Mouse (Mus musculus): ENCODE data around the gene Dkk2. TPM values are rescaled to one million over a fixed set of nuclear protein-coding genes. Genes with fewer than 3 reads are reported as not detected.
"Not testable (repeated sequence)": the region's sequence is repeated elsewhere in the genome, so short reads cannot be mapped to it uniquely, and the experiment has no call there.

Gene Dkk2
- 11.0 and 11.1 TPM in 2 replicates for polyA plus RNA-seq (2015; fragmentation: Nextera tagmentation; extraction: Ambion mirVana)

DNA sequence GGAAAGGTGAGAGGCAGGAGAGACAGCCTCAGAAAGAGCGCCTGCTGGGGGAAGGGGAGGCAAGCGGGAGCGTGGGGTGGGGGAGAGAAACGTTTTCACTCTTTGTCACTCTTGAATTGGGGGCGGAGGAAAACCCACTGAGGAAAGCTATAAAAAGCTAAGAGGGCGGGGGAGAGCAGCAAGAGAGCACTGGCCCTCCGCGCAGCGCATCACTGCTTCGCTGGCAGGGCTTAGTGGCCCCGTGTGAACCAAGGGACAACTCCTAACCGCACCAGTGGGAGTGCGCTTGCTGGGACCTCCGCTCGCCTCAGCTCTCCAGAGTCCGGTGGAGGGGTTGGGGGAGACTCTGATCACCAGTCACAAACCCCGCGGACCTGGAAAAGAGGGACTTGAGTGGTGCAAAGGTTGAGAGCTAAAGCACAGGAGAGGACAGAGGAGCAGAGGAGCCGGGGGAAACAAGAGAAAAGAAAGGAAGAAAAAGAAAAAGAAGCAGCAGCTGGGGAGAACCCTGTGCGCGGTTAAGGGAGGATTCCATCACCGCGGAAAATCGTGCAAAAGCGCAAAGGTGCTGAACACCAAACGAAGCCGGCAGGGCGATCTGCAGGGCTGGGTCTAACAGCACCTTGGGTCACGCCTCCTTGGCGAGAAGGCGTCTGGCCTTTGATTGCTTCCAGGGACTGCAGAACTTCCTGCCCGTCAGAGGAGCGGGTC is at the start of gene Dkk2:
Dkk2 (plus strand) TSS at position 181 of the 711 bp plus-strand sequence.
- Histone ChIP-seq H3K36me3 (no peaks in the 10 kb centered on the region), H3K4me3 (replicated peaks) (peak within 1 kb of the TSS; percentile 44), H3K9ac (peak within 1 kb of the TSS; percentile 17), H3K9me3 (no peaks in the 10 kb centered on the region), H3K4me1 (replicated peaks) (peaks cover 19% of the 10 kb centered on the region; the same call in 1 of the 2 replicates), H3K27ac (peak within 1 kb of the TSS; percentile 23), H3K4me2 (replicated peaks) (peak within 1 kb of the TSS; percentile 86), H3K27me3 (replicated peaks) (peaks cover 18% of the 10 kb centered on the region)
- ATAC-seq: peak; percentile 62
- 1% methylated on average over 33 of the region's 33 CpGs for WGBS

DNA sequence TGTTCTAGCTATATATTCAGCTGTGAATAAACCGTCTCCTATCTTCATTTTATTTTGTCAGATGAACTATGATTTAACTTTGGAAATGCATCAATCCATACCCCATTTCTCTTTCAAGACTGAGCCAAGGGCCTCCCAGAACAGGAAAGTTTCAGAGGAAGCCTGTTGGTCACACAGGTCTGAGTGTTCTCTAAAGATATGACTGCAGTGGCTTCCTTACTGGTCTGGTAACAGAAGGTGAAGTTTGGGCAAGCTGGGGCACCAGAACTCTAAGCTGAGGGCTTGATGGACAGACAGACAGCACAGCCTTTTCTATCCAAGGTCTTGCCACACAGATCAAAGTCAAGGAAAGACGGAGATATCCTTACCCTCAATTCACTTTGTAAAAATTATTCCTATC is 48.4 kb upstream of the Dkk2 start:
- H3K9me3 ChIP-seq: no peaks in the 10 kb centered on the region
- H3K27me3 ChIP-seq (replicated peaks): no peaks in the 10 kb centered on the region
- H3K4me2 ChIP-seq (replicated peaks): no peak overlapping the region
- H3K4me3 ChIP-seq (replicated peaks): no peak overlapping the region
- 83% methylated on average over 2 of the region's 2 CpGs for WGBS
- H3K4me1 ChIP-seq (replicated peaks): peaks cover 3% of the 10 kb centered on the region
- no peak overlapping the region for H3K27ac ChIP-seq
- H3K9ac ChIP-seq: no peak overlapping the region
- no peak for ATAC-seq
- no peaks in the 10 kb centered on the region for H3K36me3 ChIP-seq

DNA sequence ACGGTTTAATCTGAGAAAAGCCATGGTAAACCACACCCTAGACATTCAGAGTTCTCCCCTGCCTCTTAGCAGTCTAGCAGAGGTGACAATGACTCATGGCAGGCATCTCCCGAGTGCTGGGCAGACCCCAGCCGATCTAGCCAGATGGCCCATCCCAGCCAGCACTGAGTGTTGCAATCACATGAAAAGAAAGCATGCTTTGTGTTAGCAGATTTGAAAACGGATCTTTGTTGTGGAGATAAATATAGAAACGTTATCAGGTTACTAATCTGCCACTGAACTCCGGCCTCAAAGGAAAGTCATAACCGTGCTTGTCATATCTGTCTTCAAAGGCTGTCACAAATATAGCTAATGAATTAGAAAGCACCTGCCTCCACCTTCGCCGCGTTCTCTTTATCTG is 47.4 kb upstream of the Dkk2 start:
- Histone ChIP-seq H3K27ac (no peak overlapping the region), H3K4me3 (replicated peaks) (no peak overlapping the region), H3K36me3 (no peaks in the 10 kb centered on the region), H3K9me3 (no peaks in the 10 kb centered on the region), H3K9ac (no peak overlapping the region), H3K4me1 (replicated peaks) (peaks cover 3% of the 10 kb centered on the region), H3K4me2 (replicated peaks) (peak overlapping the region; percentile 0; the same call in 1 of the 2 replicates), H3K27me3 (replicated peaks) (no peaks in the 10 kb centered on the region)
- 41% methylated on average over 10 of the region's 10 CpGs for WGBS
- peak; percentile 94 for ATAC-seq

- ATAC-seq: no peak
- Histone ChIP-seq H3K27me3 (replicated peaks) (no peaks in the 10 kb centered on the region), H3K9ac (no peak overlapping the region), H3K9me3 (no peaks in the 10 kb centered on the region), H3K27ac (no peak overlapping the region), H3K4me3 (replicated peaks) (no peak overlapping the region), H3K36me3 (no peaks in the 10 kb centered on the region), H3K4me1 (replicated peaks) (no peaks in the 10 kb centered on the region; the same call in 1 of the 2 replicates), H3K4me2 (replicated peaks) (no peak overlapping the region)
- 76% methylated on average over 3 of the region's 3 CpGs for WGBS
Observed at GRCm38 (mm10) chr3:132040066-132040465, 45.0 kb upstream of the Dkk2 start.

- H3K27ac ChIP-seq: no peak overlapping the region
- no peak overlapping the region for H3K4me3 ChIP-seq (replicated peaks)
- H3K27me3 ChIP-seq (replicated peaks): no peaks in the 10 kb centered on the region
- no peak overlapping the region for H3K9ac ChIP-seq
- 75% methylated on average over 8 of the region's 8 CpGs for WGBS
- H3K4me2 ChIP-seq (replicated peaks): no peak overlapping the region
- H3K9me3 ChIP-seq: no peaks in the 10 kb centered on the region
- no peaks in the 10 kb centered on the region for H3K36me3 ChIP-seq
- ATAC-seq: no peak
- no peaks in the 10 kb centered on the region for H3K4me1 ChIP-seq (replicated peaks)
Observed at GRCm38 (mm10) chr3:132050884-132051457, 34.1 kb upstream of the Dkk2 start.

DNA sequence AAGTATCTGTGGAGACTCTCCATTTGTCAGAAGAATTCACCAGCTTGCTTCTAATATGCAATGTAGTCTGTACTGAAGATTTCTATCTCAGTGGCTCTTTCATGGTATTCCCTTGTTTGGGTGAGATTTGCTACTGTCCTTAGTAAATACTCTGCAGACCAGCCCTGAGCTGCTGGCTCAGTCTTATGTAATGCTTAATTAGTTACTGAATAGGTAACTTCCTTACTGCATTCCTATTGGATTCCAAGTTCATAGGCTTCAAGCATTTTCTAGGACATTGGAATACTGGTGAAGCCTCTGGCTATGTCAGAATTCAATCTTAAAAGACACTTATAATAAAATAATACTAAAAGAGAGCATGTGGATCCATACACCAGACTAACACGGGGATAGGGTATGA is 22.3 kb upstream of the Dkk2 start:
- not testable (repeated sequence) for H3K9ac ChIP-seq; H3K9me3 ChIP-seq; H3K4me2 ChIP-seq (replicated peaks); H3K27ac ChIP-seq; H3K27me3 ChIP-seq (replicated peaks); H3K4me1 ChIP-seq (replicated peaks); ATAC-seq; H3K4me3 ChIP-seq (replicated peaks); H3K36me3 ChIP-seq
- 78% methylated on average over 1 of the region's 1 CpGs for WGBS

DNA sequence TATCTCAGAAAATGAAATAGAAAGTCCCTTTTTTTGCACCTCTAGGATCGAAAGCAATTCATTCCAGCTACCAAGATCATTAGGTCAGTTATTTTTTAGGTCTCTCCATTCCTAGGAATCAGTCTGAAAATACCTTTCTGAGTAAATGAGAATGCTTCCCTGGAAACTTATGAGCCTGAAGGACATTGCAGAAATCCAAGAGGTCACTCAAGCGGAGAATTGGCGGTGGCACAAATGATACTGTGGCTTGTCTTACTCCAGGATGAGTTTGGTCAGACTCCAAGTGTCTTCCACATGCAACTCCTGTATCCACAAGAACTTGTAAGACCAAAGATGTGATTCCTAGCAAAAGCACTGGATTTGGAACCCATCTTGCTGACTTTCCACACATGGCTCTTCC is 21.7 kb upstream of the Dkk2 start:
- Histone ChIP-seq H3K4me1 (replicated peaks) (no peaks in the 10 kb centered on the region), H3K27ac (no peak overlapping the region), H3K4me3 (replicated peaks) (no peak overlapping the region), H3K9ac (no peak overlapping the region), H3K4me2 (replicated peaks) (no peak overlapping the region), H3K27me3 (replicated peaks) (no peaks in the 10 kb centered on the region), H3K36me3 (no peaks in the 10 kb centered on the region), H3K9me3 (no peaks in the 10 kb centered on the region)
- WGBS: 95% methylated on average over 3 of the region's 3 CpGs
- no peak for ATAC-seq

- Histone ChIP-seq H3K4me1 (replicated peaks) (no peaks in the 10 kb centered on the region), H3K9ac (no peak overlapping the region), H3K27ac (no peak overlapping the region), H3K27me3 (replicated peaks) (no peaks in the 10 kb centered on the region), H3K36me3 (no peaks in the 10 kb centered on the region), H3K4me2 (replicated peaks) (no peak overlapping the region), H3K4me3 (replicated peaks) (no peak overlapping the region), H3K9me3 (no peaks in the 10 kb centered on the region)
- WGBS: 25% methylated on average over 4 of the region's 4 CpGs
- ATAC-seq: no peak
Observed at GRCm38 (mm10) chr3:132063966-132064365, 21.1 kb upstream of the Dkk2 start.

GRCm38 (mm10) chr3:132064920-132065319 is 20.2 kb upstream of the Dkk2 start:
- Histone ChIP-seq H3K4me3 (replicated peaks) (no peak overlapping the region), H3K27me3 (replicated peaks) (no peaks in the 10 kb centered on the region), H3K4me1 (replicated peaks) (no peaks in the 10 kb centered on the region), H3K27ac (no peak overlapping the region), H3K9me3 (no peaks in the 10 kb centered on the region), H3K4me2 (replicated peaks) (no peak overlapping the region), H3K9ac (no peak overlapping the region), H3K36me3 (no peaks in the 10 kb centered on the region)
- no peak for ATAC-seq
- 69% methylated on average over 1 of the region's 1 CpGs for WGBS

- no peak overlapping the region for H3K4me2 ChIP-seq (replicated peaks)
- no peak overlapping the region for H3K4me3 ChIP-seq (replicated peaks)
- H3K27me3 ChIP-seq (replicated peaks): no peaks in the 10 kb centered on the region
- no peaks in the 10 kb centered on the region for H3K4me1 ChIP-seq (replicated peaks)
- no peak overlapping the region for H3K27ac ChIP-seq
- no peaks in the 10 kb centered on the region for H3K36me3 ChIP-seq
- H3K9me3 ChIP-seq: no peaks in the 10 kb centered on the region
- no peak overlapping the region for H3K9ac ChIP-seq
- WGBS: 56% methylated on average over 2 of the region's 2 CpGs
- no peak for ATAC-seq
Observed at GRCm38 (mm10) chr3:132070949-132071348, 14.1 kb upstream of the Dkk2 start.

DNA sequence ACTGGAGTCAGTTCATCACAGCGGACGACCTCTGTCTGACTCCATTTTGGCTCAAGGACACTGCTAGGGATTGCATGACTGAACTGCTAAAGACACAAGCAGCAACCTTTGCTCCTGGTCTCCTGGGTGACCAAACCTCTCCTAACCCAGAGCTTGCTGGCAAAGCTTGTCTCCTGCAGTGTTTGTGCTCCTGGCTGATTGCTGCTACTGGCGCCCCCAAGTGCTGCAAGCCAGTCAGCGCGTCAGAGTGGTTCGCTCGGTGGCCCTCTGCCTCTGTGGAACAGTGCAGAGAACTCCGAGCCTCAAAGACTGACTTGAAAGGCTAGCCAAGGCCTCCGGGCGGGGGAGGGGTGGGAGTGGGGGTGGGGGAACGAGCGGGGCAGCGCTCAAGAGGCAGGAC is 1.1 kb upstream of the Dkk2 start:
- H3K4me2 ChIP-seq (replicated peaks): peak overlapping the region; percentile 86
- peaks cover 18% of the 10 kb centered on the region for H3K27me3 ChIP-seq (replicated peaks)
- H3K9me3 ChIP-seq: no peaks in the 10 kb centered on the region
- H3K36me3 ChIP-seq: no peaks in the 10 kb centered on the region
- ATAC-seq: peak; percentile 78
- H3K9ac ChIP-seq: no peak overlapping the region
- peak overlapping the region; percentile 44 for H3K4me3 ChIP-seq (replicated peaks)
- WGBS: 5% methylated on average over 13 of the region's 13 CpGs
- peaks cover 19% of the 10 kb centered on the region; the same call in 1 of the 2 replicates for H3K4me1 ChIP-seq (replicated peaks)
- no peak overlapping the region for H3K27ac ChIP-seq

DNA sequence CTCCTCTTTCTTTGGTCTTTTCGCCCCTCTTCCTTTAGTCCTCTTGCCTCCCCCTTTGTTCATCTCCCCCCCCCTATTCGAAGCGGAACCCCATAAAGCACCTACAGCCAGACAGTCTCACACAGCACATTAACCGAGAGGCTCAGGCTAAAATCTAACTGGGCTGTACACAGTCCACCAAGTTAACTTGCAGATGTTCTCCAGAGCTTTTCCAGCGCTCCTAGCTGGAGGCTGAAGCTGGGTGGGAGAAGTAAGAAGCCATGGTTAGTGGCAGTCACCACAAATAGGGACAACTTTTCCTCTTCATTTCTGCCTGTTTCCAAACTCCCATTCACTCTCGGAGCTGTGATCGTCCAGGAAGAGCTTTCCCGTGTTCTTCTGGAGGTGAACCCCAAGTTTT is 412 bp upstream of the Dkk2 start:
- H3K9me3 ChIP-seq: no peaks in the 10 kb centered on the region
- H3K4me3 ChIP-seq (replicated peaks): peak overlapping the region; percentile 44
- H3K9ac ChIP-seq: peak overlapping the region; percentile 17; the same call in 1 of the 2 replicates
- WGBS: 2% methylated on average over 8 of the region's 8 CpGs
- ATAC-seq: peak; percentile 50; the same call in 1 of the 2 replicates
- H3K36me3 ChIP-seq: no peaks in the 10 kb centered on the region
- H3K27me3 ChIP-seq (replicated peaks): peaks cover 18% of the 10 kb centered on the region
- H3K4me1 ChIP-seq (replicated peaks): peaks cover 19% of the 10 kb centered on the region; the same call in 1 of the 2 replicates
- peak overlapping the region; percentile 86 for H3K4me2 ChIP-seq (replicated peaks)
- H3K27ac ChIP-seq: no peak overlapping the region

Measured in intestine, embryonic 15.5 days (tissue).